Mouse (Mus musculus): ENCODE data around the gene Pttg1. TPM values are rescaled to one million over a fixed set of nuclear protein-coding genes. Genes with fewer than 3 reads are reported as not detected.

Gene Pttg1
- polyA plus RNA-seq, 2 experiments: 66.8 to 86.5 TPM

DNA sequence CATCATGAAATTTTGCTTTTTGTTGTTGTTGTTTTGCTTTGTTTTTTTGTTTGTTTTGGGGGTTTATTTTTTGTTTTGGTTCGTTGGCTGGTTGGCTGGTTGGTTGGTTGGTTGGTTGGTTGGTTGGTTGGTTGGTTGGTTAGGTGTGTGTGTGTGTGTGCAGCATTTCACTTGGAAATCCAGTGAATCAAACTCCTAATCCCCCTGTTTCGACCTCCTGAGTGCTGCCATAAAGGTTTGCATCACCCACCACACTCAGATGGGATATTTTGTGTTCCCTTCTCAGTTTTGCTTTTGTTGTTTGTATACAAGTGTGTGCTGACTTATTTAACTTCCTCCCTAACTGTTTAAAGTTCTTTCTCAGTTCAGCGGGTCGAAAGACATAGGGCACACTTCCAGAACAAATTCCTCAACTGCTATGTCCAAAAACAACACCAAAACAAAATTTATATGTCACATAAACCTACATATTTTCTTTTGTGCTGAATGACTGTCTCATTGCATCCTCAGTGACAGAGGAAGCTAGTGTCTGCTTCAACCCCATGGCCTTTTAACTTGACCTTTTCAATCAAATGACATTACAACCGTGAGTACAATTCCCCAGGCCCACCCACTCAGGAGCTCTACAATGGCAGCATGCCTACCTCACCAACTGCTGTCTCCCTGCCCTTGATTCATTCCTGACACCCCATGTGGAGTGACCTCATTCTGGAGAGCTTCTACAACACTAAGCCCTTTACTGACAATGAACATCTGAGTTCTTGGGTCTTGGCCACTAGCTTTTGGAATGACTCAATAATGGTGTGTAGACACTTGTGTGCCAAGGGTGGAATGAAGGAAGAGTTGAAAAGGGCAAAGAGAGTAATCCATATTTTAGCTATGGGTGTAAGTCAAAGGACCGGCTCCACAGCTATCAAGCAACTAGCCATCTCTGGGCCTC, 45.1 kb upstream of the Pttg1 start:
- Histone ChIP-seq H3K27ac (replicated peaks; ENCODE audit: low read depth, low read length) (no peak overlapping the region), H3K27me3 (ENCODE audit: control insufficient read depth, insufficient read depth, low read length) (no peaks in the 10 kb centered on the region), H3K9me3 (ENCODE audit: control insufficient read depth, low read length) (no peaks in the 10 kb centered on the region), H3K4me2 (replicated peaks; ENCODE audit: low read depth, low read length, severe bottlenecking) (no peak overlapping the region), H3K36me3 (ENCODE audit: control insufficient read depth, insufficient read depth, low read length) (no peaks in the 10 kb centered on the region), H3K4me1 (ENCODE audit: control insufficient read depth, insufficient read depth, low read length) (peaks cover 16% of the 10 kb centered on the region), H3K4me3 (replicated peaks; ENCODE audit: low read length) (no peak overlapping the region), H3K9ac (ENCODE audit: low read depth, low read length, severe bottlenecking) (no peak overlapping the region)
- no peak for ATAC-seq (ENCODE audit: low FRiP score, low read depth)
- no peak for DNase-seq (ENCODE audit: low spot score)
- no peak for TF ChIP-seq POLR2A (IDR thresholded peaks at IDR 0.05; ENCODE audit: borderline replicate concordance, extremely low read depth, insufficient read depth, insufficient read length)
- WGBS: 76% methylated on average over 6 of the region's 6 CpGs

DNA sequence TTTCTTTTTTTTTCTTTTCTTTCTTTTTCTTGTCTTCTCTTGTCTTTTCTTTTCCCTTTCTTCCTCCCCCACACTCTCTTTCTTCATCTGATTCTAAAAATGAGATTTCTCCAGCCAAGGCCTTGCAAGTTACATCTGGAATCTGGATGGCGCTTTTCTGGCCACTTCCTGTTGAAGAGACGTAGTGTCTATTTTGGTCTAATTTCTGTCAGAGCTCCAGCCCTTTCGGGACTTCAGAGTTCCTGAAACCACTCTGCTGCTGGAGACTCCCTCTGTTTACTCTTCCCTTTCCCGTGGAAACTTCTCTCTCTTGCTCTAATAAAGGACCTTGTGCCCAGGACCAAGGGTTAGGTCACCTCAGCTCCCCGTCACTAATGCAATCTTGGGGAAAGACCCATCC, 44.1 kb upstream of the Pttg1 start:
- Histone ChIP-seq H3K27me3 (ENCODE audit: control insufficient read depth, insufficient read depth, low read length) (no peaks in the 10 kb centered on the region), H3K9me3 (ENCODE audit: control insufficient read depth, low read length) (no peaks in the 10 kb centered on the region), H3K4me3 (replicated peaks; ENCODE audit: low read length) (no peak overlapping the region), H3K4me2 (replicated peaks; ENCODE audit: low read depth, low read length, severe bottlenecking) (no peak overlapping the region), H3K9ac (ENCODE audit: low read depth, low read length, severe bottlenecking) (no peak overlapping the region), H3K4me1 (ENCODE audit: control insufficient read depth, insufficient read depth, low read length) (peaks cover 14% of the 10 kb centered on the region), H3K36me3 (ENCODE audit: control insufficient read depth, insufficient read depth, low read length) (no peaks in the 10 kb centered on the region), H3K27ac (replicated peaks; ENCODE audit: low read depth, low read length) (no peak overlapping the region)
- DNase-seq (ENCODE audit: low spot score) (no peak), ATAC-seq (ENCODE audit: low FRiP score, low read depth) (no peak)
- WGBS: 55% methylated on average over 5 of the region's 5 CpGs
- no peak for TF ChIP-seq POLR2A (IDR thresholded peaks at IDR 0.05; ENCODE audit: borderline replicate concordance, extremely low read depth, insufficient read depth, insufficient read length)

DNA sequence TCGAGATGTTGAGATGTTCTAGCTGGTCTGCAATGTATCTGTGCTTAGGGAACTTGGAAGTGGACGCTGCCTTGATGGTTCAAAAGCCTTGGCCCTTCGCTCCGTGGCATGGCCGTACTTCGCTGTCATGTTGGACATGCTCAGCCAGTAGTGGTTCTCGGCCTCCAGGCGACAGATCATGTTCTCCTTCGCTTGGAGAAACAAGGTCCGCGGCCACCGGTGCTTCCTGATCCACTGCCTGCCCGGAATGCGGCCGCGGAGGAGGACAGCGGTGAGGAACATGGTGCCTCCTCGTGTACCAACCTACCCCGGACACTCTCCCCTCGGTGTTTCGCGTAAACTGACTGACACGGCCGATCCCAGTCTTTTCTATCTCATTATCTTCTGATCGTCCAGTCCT, 37.2 kb upstream of the Pttg1 start:
- H3K27me3 ChIP-seq (ENCODE audit: control insufficient read depth, insufficient read depth, low read length): no peaks in the 10 kb centered on the region
- H3K4me1 ChIP-seq (ENCODE audit: control insufficient read depth, insufficient read depth, low read length): no peaks in the 10 kb centered on the region
- no peak for DNase-seq (ENCODE audit: low spot score)
- H3K36me3 ChIP-seq (ENCODE audit: control insufficient read depth, insufficient read depth, low read length): no peaks in the 10 kb centered on the region
- H3K9me3 ChIP-seq (ENCODE audit: control insufficient read depth, low read length): peaks cover 4% of the 10 kb centered on the region; the same call in 1 of the 2 replicates
- no peak overlapping the region for H3K27ac ChIP-seq (replicated peaks; ENCODE audit: low read depth, low read length)
- TF ChIP-seq POLR2A (IDR thresholded peaks at IDR 0.05; ENCODE audit: borderline replicate concordance, extremely low read depth, insufficient read depth, insufficient read length): no peak
- ATAC-seq (ENCODE audit: low FRiP score, low read depth): no peak
- WGBS: 93% methylated on average over 25 of the region's 25 CpGs
- H3K4me3 ChIP-seq (replicated peaks; ENCODE audit: low read length): no peak overlapping the region
- H3K9ac ChIP-seq (ENCODE audit: low read depth, low read length, severe bottlenecking): no peak overlapping the region
- no peak overlapping the region for H3K4me2 ChIP-seq (replicated peaks; ENCODE audit: low read depth, low read length, severe bottlenecking)

DNA sequence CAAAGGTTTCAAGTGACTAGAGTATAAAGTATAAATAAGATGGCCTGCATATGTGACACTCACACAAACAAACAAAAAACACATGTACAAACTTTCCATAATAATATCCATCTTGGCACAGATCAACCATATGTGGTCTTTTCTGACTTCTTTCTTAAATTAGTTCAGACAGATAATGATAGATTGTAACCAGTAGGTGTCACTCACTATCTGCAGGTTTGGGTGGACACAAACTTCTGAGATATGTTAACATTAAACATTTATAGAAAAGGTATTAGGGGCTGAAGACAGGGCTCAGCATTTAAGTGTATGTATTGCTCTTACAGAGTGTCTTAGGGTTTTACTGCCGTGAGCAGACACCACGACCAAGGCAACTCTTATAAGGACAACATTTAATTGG, 26.2 kb upstream of the Pttg1 start:
- Histone ChIP-seq H3K4me1 (ENCODE audit: control insufficient read depth, insufficient read depth, low read length) (no peaks in the 10 kb centered on the region), H3K9ac (ENCODE audit: low read depth, low read length, severe bottlenecking) (no peak overlapping the region), H3K36me3 (ENCODE audit: control insufficient read depth, insufficient read depth, low read length) (peaks cover 6% of the 10 kb centered on the region), H3K4me2 (replicated peaks; ENCODE audit: low read depth, low read length, severe bottlenecking) (no peak overlapping the region), H3K9me3 (ENCODE audit: control insufficient read depth, low read length) (no peaks in the 10 kb centered on the region), H3K27me3 (ENCODE audit: control insufficient read depth, insufficient read depth, low read length) (no peaks in the 10 kb centered on the region), H3K27ac (replicated peaks; ENCODE audit: low read depth, low read length) (no peak overlapping the region), H3K4me3 (replicated peaks; ENCODE audit: low read length) (no peak overlapping the region)
- 66% methylated on average over 2 of the region's 2 CpGs for WGBS
- DNase-seq (ENCODE audit: low spot score): peak; percentile 30
- no peak for TF ChIP-seq POLR2A (IDR thresholded peaks at IDR 0.05; ENCODE audit: borderline replicate concordance, extremely low read depth, insufficient read depth, insufficient read length)
- ATAC-seq (ENCODE audit: low FRiP score, low read depth): no peak

DNA sequence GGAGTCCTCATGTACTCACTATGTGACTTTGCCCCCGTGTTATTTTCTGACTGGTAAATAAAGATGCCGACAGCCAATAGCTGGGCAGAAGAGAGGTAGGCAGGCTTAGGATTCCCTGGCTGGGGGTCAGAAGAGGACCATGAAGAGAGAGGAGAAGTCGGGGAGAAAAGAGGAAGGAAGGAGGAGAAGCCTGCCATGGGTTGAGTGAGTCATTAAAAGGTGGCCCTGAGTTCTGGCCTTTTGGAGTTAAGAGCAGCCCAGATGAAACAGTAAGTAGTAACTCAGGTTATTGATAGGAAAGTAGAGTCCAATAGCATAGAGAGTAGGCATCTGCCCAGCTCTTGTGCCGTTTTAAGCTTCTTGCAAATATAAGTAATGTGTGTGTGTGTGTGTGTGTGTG, 25.3 kb upstream of the Pttg1 start:
- H3K27me3 ChIP-seq (ENCODE audit: control insufficient read depth, insufficient read depth, low read length): no peaks in the 10 kb centered on the region
- peaks cover 14% of the 10 kb centered on the region for H3K36me3 ChIP-seq (ENCODE audit: control insufficient read depth, insufficient read depth, low read length)
- TF ChIP-seq POLR2A (IDR thresholded peaks at IDR 0.05; ENCODE audit: borderline replicate concordance, extremely low read depth, insufficient read depth, insufficient read length): no peak
- H3K4me3 ChIP-seq (replicated peaks; ENCODE audit: low read length): no peak overlapping the region
- H3K9ac ChIP-seq (ENCODE audit: low read depth, low read length, severe bottlenecking): no peak overlapping the region
- H3K4me1 ChIP-seq (ENCODE audit: control insufficient read depth, insufficient read depth, low read length): no peaks in the 10 kb centered on the region
- no peak overlapping the region for H3K4me2 ChIP-seq (replicated peaks; ENCODE audit: low read depth, low read length, severe bottlenecking)
- no peaks in the 10 kb centered on the region for H3K9me3 ChIP-seq (ENCODE audit: control insufficient read depth, low read length)
- no peak overlapping the region for H3K27ac ChIP-seq (replicated peaks; ENCODE audit: low read depth, low read length)
- DNase-seq (ENCODE audit: low spot score) (no peak), ATAC-seq (ENCODE audit: low FRiP score, low read depth) (no peak)
- WGBS: 66% methylated on average over 4 of the region's 4 CpGs

Data from limb, embryonic 14.5 days (tissue).